Mouse (Mus musculus): Measurements from ENCODE around the gene Lcn12.

DNA sequence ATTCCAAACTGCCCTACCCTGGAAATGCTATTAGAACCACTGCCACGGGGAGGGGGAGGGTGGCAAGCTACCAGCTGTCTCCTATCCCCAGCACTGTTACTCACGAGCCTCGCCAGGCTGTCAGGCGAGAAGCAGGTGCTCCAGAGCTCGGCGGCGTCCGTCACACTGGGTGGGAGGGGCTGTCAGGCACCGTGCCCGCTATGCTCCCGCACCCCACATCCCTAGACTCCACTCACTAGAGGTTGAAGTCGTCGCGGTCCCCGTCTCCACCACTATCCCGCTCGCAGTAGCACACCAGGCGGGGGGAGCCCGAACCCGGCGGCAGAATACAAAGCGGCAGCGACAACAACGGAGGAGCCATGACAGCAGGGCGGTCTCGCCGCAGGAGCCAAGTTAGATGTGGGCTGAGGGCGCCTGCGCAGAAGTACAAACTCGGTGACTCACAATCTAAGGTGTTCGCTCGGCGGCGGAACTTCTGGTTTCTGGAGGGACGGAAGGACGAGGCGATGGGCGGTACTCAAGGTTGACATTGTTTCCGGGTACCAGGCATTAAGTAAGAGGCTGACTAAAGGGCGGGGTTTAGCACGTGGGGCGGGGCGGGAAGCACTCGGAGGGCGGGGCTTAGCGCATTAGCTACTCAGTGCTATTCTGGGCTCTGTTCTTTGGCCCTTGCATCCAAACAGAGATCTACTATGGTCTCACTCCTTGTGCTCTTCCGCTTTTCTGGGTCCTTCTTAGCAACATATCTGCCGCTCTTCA is 33.0 kb downstream of the Lcn12 start, which contains the start of gene Paxx:
- TF ChIP-seq POLR2A (IDR thresholded peaks at IDR 0.05; ENCODE audit: borderline replicate concordance, extremely low read depth, insufficient read depth, insufficient read length, poor library complexity, severe bottlenecking), result peak; percentile 10; the same call in 1 of the 2 replicates
- no peak for TF ChIP-seq CTCF (IDR thresholded peaks at IDR 0.05; ENCODE audit: borderline replicate concordance, extremely low read depth, insufficient read depth, insufficient read length)

Measured in brain, embryonic 14.5 days (tissue).